Mouse (Mus musculus) thymus, adult 2 months (tissue): ENCODE results near the gene Tsga10.

Experiments used
- CTCF ChIP-seq: fragments of 200-500 bp; IDR thresholded peaks from 2 replicates; pipeline ENCODE4 v1.5.1; 2012; ENCODE audit warnings: mild to moderate bottlenecking, control low read depth, low read length, moderate library complexity, borderline replicate concordance; ENCODE audit not compliant: control insufficient read depth, poor library complexity, insufficient read depth; ENCODE audit errors: extremely low read depth
- POLR2A ChIP-seq: fragments of 200-500 bp; IDR thresholded peaks from 2 replicates; pipeline ENCODE4 v1.6.1; 2012; ENCODE audit warnings: mild to moderate bottlenecking, low read length, control low read depth, moderate library complexity; ENCODE audit not compliant: control insufficient read depth, poor library complexity, insufficient read depth; ENCODE audit errors: extremely low read depth

GRCm38 (mm10) chr1:37894606-37895005 is 28.4 kb upstream of the Tsga10 start:
- no peak for TF ChIP-seq POLR2A
- TF ChIP-seq CTCF, result no peak
